Mouse (Mus musculus): ENCODE measurements around the gene C1ql4.

C1ql4 gene

GRCm38 (mm10) chr15:99087253-99088075, at the start of gene C1ql4:
TSS of gene C1ql4 (minus strand) at chr15:99087817.
- no peak for DNase-seq (ENCODE audit: low spot score)

GRCm38 (mm10) chr15:99129956-99130910, 42.6 kb upstream of the C1ql4 start:
- DNase-seq (ENCODE audit: low spot score) = no peak

DNA sequence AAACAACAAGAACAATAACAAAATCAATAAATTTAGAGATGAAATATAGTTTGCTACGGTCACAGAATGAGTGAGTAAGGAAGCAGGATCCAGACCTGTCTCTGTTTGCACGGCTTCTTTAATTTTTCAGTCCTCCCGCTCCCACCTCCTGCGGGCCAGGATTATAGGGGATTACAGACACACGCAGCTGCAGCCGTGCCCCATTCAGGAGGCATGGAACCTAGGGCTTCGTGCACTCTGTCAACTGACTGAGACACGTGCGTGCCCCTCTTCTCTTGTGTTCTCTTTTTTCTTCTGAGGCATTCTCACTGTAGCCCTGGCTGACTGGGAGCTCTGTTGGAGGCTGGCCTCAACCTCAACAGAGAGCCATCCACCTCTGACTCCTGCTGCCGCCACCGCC, 41.8 kb upstream of the C1ql4 start:
- no peak for DNase-seq (ENCODE audit: low spot score)

DNA sequence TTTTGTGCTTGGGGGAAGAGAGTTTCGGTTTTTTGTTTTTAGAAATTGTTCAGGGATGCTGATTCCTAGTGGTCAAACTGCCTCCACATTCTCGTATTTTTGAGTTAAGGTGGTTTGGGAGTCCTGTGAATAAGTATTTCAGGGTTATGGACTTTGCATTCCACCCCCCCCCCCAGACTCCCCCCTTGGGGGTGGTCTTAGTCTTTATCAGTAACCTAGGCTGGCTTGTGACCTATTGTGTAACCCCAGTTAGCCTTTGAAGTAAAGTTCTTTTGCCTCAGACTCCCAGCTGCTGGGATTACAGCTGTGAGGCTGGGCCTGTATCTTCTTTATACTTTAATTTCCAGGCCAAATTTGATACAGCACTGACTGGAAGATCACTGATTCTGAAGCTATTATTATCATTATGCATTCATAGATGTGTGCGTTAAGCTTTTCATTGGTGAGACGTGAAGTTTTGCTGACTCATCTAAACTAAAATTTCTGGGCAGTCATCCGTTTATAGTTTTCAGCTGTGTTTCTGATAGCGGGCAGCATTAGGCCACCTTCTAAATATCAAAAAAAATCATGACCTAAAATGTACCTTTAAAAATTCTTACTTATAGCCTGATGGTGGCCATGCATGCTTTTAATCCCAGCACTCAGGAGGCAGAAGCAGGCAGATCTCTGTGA, 40.4 kb upstream of the C1ql4 start:
- DNase-seq (ENCODE audit: low spot score) = no peak

- peak; percentile 39 for DNase-seq (ENCODE audit: low spot score)
Observed at GRCm38 (mm10) chr15:99126816-99127365, 39.3 kb upstream of the C1ql4 start.

DNA sequence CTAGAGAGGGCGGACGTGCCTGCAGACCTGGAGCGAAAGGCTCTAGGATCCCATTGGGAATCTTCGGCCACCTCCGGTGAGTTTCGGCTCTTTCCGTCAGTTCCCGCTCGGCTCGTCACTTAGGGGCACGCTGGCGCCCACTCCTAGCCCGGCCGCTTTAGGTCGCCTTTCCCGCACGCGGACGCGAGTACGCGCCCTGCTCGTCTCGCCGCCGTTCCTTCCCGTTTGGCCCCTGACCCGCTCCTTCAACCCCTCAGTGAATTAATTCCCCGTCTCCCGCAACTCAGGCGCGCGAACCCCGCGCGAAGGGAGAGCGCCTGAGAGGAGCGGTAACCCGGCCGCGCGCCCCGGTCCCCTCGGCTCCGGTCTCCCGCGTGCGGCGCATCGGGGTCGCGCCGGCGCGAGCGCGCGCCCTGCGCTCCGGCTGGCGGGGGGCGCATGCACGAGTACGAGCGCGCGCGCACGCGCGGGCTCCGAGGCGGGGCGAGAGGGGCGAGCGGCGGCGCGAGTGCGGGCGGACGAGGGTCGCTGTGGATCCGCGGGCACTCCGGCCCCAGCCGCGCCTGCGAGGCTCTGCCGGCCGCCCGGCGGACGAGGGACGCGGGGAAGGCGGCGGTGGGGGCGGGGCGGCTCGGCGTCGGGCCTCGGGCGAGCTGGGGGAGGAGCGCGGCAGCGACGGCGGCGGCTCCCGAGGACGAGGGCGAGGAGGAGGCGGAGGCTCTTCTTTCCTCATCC, 38.6 kb upstream of the C1ql4 start:
- DNase-seq (ENCODE audit: low spot score) = peak; percentile 65

DNA sequence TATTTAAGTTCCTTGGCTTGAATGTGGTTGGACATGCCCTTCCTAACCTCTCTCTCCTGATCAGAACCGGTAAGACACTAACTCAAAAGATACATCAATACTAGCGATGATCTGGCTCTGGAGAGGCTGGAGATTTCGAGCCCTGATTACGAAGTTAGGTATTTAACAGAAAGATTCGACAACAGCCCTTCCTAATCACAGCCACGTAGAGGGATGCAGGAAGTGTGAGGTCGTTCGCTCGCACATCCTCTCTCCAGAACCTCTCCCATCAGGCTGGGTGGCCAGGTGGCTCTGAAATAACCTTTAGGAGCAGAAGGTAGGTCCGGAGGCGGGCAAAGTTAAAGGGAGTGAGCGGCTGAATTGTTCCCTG, 38.1 kb upstream of the C1ql4 start, which contains the start of gene Spats2:
Gene Spats2, plus strand, starts transcription at position 206 of the 370 bp plus-strand sequence.
- DNase-seq (ENCODE audit: low spot score) = no peak

DNA sequence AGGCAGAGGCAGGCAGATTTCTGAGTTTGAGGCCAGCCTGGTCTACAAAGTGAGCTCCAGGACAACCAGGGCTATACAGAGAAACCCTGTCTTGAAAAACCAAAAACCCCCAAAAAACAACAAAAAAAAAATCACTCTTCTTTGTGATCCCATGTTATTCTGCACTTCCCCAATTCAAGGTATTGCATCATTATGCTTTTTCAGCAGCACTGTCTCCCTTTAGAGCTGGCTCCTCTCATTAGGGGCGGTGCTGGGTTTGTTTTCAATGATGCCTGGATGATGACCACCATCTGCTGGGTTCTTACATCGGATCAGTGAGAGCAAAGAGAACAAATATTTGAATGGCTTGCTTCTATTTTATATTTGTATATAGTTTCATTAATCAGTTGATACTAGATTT, 35.0 kb upstream of the C1ql4 start:
- DNase-seq (ENCODE audit: low spot score) = no peak

GRCm38 (mm10) chr15:99120814-99121213, 33.2 kb upstream of the C1ql4 start:
- no peak for DNase-seq (ENCODE audit: low spot score)

DNA sequence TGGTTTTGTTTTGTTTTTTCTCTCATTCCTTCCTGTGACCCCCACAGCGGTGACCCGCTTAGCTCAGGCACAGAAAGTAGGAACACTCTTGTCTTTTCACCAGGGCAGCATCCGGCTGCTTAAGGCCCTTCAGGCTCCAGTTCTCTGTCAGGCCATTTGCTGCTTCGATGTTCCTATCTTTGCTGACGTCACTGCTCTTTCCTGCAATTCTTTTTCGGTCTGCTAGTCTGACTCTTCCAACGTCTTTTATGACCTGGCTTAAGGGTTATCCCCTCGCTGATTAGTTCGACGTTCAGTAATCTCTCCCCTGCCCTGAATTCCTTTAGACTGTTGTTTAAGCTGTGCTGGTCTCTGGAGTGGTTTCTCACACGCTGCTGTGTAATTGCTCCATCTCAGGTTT, 28.9 kb upstream of the C1ql4 start:
- no peak for DNase-seq (ENCODE audit: low spot score)

- no peak for DNase-seq (ENCODE audit: low spot score)
Observed at GRCm38 (mm10) chr15:99115065-99115423, 27.4 kb upstream of the C1ql4 start.

GRCm38 (mm10) chr15:99114312-99115064, 26.9 kb upstream of the C1ql4 start:
- DNase-seq (ENCODE audit: low spot score) = peak; percentile 36

- DNase-seq (ENCODE audit: low spot score) = no peak
Observed at GRCm38 (mm10) chr15:99113396-99113975, 25.9 kb upstream of the C1ql4 start.

- DNase-seq (ENCODE audit: low spot score) = no peak
Observed at GRCm38 (mm10) chr15:99112843-99113395, 25.3 kb upstream of the C1ql4 start.

DNA sequence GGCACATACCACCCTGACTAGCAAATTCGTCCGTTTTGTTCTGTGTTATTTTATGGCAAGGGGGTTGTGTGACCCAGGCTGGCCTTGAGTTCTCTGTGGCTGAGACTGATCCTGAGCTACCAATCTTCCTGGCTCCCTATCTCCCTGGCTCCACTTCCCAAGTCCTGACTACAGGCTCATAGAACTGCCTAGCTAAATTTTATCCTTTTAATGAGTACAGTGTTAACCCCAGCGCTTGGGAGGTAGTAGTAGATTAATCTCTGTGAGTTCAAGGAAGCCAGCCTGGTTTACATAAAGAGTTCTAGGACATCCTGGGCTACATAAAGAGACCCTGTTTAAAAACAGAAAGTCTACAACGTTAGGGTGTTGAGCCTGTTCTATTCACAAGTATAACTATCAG, 24.2 kb upstream of the C1ql4 start:
- no peak for DNase-seq (ENCODE audit: low spot score)

- DNase-seq (ENCODE audit: low spot score) = peak; percentile 26
Observed at GRCm38 (mm10) chr15:99111139-99111538, 23.5 kb upstream of the C1ql4 start.

GRCm38 (mm10) chr15:99107866-99108265, 20.2 kb upstream of the C1ql4 start:
- DNase-seq (ENCODE audit: low spot score) = no peak

- DNase-seq (ENCODE audit: low spot score) = no peak
Observed at GRCm38 (mm10) chr15:99105238-99105637, 17.6 kb upstream of the C1ql4 start.

DNA sequence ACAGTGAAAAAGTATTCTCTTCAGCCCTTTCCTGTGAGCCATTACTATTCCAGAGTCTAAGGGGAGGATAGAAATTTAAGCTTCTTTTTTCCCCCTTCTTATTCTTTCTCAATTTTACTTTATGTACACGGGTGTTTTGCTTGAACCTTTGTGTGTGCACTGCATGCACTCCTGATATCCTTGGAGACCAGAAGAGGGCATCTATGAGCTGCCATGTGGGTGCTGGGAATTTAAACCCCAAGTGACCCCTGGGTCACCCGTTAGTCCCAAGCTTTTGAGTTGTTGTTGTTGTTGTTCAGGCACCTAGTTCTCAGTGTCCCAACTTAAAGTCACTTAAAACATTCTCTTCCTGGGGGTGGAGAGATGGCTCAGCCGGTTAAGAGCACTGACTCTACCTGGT, 12.4 kb upstream of the C1ql4 start:
- no peak for DNase-seq (ENCODE audit: low spot score)

- DNase-seq (ENCODE audit: low spot score) = peak; percentile 45
Observed at GRCm38 (mm10) chr15:99099139-99099556, 11.5 kb upstream of the C1ql4 start.
